Mouse (Mus musculus): ENCODE data around the gene Prg2.

DNA sequence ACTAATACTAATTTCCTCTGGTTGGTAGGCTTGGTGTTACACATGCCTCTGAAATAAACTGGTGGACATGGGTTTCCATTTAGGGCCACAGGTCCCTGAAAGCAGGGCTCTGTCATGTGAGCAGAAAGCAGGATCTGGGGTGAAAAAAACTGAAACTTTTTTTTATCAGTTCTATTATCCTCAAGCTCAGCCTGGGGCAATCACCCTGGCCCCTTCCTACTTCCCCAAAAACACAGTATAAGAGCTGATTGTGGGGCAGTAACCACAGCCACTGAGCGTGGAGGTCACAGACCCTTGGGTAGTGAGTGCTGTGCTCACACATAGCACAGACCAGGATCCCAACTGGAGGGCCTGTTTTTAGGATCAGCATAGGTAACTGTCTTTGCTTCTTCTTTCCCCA lies 7.7 kb downstream of the Prg2 start, which contains the start of gene Prg3:
- TF ChIP-seq CTCF (IDR thresholded peaks at IDR 0.05; ENCODE audit: low read depth) (no peak), EP300 (optimal IDR thresholded peaks at IDR 0.05) (no peak)

All from stomach, postnatal 0 days (tissue).